Mouse (Mus musculus) CH12F3 (cell line): ENCODE measurements around the gene Sipa1l3.

Source experiments
- in situ Hi-C: fragments of 300-500 bp; cut with MboI; formaldehyde crosslinking; loops from 2 replicates; pipeline ENCODE4 v1.14.3; 2020; ENCODE audit warnings: low sequenced_read_pairs

The Sipa1l3 gene

DNA sequence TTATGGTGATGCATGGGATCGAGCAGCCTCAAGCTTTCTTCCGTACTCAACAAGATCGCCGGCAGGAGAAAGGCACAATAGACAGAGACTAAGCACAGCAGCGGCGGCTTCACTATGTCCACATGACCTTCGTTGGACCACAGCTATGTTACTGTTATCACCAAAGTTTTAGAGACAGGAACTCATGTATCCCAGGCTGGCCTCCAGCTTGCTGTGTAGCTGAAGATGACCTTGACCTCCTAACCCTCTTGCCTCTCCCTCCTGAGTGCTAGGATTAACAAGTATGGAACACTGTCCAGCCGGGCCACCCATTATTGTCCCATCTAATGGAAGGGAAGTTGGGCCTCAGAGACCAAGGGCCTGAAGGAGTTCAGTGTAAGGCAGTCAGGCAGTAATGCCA is 177.6 kb downstream of the Sipa1l3 start:
- in situ Hi-C loops, result no loop called here

DNA sequence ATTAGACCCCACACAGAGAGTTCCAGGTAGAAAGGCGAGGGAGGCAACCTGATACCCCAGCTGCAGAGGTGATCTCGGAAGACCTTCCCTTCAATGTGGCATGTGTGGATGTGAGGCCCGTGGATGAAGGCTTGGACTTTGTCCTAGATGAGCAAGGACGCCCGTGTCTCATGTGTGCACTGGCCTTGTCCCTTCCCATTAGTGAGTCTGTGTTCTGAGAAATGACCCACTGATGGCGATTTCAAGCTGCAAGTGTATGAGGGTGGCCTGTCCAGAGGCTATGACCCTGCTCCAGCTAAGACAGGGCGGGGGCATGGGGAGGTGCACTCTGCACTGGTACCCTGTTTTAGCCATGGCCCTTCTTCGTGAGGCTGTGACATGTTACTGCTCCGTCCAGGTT is 178.2 kb downstream of the Sipa1l3 start:
- in situ Hi-C loops, result no loop called here

DNA sequence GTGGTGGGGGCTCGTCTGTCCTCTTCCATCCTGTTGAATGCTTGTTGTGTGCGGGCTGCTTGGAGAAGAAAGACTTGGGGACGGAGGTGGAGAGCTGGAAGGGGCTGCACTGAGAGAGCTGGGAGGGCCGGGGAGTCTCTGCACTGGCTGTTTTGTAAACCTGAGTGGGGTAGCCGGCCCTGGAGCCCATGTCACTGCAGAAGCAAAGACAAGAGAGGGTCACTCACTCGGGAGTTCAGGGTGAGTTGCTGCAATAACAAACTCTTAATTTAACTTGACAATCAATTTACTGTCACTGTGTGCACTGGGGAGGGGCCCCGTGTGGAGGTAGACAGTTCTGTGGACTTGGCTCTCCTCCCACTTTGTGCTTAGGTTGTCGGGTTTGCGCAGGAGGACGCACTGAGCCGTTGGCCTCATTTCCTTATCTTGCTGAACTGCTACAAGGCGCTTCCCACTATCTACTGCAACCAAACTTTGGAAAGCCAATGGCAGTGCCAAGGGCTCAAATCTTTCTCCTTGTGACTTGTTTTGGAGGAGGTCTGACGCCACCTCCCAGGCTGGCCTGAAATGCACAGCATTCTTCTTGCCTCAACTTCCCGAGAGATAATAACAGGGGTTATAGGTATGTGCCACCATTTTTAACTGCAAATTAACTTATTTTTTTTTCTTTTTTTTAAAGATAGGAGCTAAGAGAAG is 179.3 kb downstream of the Sipa1l3 start:
- in situ Hi-C loops, result no loop called here

DNA sequence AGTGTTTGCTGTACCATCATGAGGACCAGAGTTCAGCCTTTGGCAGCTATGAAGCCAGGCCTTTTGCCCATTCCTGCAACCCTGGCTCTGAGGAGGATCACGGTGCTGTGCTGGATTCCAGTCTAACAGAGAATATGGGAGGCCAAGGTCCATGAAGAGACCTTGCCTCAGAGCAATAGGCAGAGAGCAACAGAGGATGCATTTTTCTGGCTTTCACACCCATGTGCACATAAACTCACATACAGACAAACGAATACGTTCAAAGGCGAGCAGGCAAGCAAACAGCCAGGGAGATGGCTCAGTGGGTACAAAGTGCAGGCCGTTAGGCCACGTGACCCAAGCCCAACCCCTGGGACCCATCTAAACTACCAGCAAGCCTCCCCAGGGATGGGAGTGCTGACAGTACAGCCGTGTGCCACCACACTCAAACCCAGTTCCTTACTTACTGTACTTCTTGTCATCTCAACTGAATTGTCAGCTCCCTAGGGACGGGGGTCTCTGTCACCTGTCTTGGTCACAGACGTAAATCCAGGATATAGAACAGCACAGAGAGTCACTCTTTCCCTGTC is 180.0 kb downstream of the Sipa1l3 start:
- in situ Hi-C loops, result no loop called here

DNA sequence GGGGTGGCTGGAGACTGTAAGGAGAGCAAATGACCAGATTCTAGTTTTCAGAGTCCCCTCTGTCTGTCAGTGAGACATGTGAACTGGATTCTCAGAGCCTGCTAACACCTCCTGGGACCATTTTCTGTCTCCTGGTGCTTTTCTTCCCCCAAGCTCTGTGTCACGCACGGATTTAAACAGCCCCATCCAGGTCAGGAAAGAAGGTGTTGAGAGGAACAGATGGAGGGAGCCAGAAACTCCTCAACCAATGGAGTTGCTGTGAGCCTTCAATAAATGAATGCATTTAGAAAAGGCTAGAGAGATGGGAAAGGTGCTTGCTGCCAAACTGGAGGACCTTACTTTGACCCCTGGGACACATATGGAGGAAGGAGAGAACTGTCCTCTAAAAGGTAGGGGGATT is 180.7 kb downstream of the Sipa1l3 start:
- in situ Hi-C loops, result no loop called here

DNA sequence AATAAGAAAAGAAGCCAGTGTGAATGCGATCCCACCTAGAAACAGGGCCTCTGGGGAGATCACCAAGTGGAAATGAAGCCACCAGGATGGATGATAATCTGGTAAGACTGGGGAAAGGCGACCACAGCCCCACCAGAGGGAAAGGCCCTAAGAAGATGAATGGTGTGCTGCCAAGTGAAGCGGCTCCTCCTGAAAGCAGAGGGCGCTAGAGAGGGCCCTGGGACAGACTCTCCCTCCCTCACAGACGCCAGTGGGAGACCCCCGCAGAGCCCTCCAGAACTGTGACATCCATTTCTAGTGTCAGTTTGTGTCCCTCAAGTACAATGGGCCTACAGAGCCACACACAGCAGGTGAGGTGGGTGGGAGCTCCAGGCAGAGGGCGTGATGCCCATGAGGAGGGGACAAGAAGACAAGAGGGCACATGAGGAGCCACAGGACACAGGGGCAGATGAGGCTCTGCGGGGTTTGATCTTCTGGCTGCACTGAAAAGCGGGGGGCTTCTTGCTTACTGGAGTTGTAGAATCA is 181.6 kb downstream of the Sipa1l3 start:
- in situ Hi-C loops, result no loop called here

DNA sequence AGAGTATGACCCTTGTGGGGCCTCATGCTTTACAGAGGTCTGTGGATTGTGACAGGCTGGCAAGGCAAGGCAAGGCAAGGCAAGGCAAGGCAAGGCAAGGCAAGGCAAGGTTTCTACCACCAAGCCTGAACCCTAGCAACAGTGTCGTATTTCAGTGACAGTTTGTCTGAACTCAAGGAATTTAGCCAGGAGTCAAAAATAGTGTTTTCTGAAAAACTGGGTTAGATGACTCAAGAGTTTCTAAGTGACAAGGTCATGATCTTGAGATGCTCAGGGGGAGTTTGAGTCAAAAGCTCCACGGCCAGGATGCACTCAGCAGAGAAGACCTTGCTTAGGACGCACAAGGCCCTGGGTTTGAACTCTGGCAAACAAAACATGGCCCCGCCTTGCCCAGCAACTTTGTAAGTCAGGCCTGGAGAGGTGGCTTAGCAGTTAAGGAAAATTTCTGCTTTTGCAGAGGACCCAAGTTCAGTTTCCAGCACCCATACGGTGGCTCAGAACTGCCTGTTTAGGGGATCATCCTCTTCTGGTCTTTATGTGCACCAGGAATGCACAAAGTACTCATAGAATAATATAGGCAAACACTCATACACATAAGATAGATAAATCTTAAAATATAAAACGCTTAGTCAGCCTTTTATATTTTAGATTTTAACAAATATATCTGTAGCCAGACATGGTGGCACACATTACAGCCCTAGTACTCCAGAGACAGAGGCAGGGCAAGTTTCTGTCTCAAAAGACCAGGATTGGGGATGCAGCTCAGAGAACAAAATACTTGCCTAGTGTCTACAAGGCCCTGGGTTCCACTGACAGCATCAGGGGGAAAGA is 182.4 kb downstream of the Sipa1l3 start:
- in situ Hi-C loops, result no loop called here

DNA sequence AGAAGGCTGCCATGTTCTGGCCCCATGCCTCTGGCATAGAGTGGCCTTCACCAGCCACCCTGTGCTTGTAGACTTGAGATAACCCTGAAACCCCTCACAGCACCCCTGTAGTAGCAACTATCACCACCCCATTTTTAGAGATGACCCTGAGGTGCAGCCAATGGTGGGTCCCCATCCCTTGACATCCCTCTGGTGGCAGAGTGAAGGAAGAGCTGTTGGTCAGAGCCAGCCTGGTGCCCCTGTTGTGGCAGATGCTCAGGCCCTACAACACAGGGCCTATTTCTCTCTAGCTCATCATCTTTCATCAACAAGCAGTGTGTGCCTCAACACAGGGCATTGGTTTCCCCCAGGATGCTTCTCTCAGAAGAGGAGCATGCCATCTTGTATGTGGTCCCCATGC is 183.2 kb downstream of the Sipa1l3 start:
- in situ Hi-C loops, result no loop called here

DNA sequence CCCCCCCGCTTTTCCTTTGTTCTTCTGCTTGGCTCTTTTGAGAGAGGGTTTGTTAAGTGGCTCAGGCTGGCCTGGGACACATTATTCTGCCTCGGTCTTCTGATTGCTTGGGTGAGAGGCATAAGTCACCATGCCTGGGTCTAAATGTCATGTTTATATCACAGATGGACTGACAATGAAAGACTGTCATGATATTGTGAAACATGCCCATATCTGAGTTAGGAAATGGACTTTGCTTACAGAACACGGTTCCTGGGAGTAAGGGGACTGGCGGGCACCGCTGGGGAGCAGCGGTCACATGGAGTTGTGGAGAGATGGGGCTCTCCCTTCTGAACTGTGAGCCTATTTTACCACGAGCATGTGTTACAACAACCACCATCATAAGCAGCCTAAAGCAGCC is 184.3 kb downstream of the Sipa1l3 start:
- in situ Hi-C loops, result no loop called here

DNA sequence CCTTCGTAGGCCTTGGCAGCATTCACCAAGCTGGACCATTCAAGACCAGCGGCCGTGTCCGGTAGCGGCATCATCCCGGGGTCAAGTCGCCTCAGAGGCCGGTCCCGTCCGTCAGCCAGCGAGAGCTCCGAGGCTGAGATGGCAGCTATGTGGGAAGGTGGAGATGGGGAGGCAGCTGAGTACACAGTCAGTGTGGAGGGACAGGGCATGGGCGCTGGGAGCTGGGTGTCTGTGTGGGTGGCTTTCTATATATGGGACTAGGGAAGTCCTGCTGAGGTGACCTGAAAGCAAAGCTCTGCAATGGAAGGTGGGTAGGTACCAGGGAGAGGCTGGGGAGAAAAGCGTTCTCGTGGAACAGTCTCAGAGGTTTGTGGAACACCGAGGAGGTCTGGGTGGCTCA is 189.5 kb downstream of the Sipa1l3 start:
- in situ Hi-C loops, result no loop called here

DNA sequence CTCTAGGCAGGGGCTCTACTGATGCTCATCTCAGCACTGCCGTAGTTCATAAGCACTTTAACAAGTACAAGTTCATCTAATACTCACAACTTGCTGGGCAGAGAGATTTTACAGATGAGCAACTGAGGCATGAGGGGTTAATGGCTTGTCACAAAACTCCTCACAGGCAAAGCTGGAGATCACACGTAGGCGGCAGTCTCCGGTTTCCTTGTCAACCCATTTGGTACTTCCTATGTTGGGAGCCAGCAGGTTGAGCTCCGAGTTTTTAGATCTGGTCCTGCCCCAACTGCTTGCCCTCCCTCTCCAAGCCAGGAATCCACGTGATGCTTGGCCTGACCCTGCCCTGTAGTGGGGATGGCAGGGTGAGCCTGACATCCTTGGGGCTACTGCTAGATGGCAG is 191.4 kb downstream of the Sipa1l3 start:
- in situ Hi-C loops, result no loop called here

DNA sequence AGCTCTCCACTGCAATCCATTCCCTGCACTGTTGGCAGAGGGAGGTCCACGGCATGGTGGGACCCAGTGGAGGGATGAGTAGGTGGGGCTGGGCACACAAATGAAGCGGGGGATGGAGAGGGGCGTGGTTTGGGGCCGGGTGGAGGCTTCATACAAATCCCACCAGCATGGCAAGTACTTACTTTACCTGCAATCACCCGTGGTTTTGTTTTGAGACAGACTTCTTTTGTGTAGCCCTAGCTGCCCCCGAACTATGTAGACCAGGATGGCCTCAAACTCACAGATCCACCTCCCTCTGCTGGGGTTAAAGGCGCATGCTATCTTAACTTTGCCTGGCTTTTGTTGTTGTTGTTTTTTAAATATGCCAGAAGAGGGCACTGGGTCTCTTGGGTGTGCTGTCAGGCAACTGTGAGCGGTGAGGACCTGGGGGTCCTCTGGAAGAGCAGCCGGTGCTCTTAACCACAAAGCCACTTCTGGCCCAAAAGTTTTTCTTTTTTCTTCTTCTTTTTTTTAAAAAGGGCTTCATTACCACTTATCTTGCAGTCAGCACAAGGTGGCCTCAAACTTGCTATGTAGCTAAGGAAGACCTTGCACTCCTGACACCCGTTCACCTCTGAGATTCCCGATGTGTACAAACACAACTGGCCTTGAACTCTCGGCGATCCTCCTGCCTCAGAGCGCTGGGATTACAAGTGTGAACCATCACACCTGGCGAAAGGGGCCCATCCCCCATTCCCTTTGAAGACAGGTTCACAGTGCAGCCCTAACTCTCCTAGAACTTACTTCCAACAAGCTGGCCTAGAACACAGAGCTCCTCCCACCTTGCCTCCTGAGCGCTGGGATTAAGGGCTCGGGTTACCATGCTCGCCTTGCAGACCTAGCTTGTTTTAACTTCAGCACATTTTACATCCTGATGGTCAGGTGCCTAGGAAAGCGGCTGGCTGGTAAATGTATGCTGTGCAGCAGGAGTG is 198.8 kb downstream of the Sipa1l3 start:
- in situ Hi-C loops, result no loop called here

DNA sequence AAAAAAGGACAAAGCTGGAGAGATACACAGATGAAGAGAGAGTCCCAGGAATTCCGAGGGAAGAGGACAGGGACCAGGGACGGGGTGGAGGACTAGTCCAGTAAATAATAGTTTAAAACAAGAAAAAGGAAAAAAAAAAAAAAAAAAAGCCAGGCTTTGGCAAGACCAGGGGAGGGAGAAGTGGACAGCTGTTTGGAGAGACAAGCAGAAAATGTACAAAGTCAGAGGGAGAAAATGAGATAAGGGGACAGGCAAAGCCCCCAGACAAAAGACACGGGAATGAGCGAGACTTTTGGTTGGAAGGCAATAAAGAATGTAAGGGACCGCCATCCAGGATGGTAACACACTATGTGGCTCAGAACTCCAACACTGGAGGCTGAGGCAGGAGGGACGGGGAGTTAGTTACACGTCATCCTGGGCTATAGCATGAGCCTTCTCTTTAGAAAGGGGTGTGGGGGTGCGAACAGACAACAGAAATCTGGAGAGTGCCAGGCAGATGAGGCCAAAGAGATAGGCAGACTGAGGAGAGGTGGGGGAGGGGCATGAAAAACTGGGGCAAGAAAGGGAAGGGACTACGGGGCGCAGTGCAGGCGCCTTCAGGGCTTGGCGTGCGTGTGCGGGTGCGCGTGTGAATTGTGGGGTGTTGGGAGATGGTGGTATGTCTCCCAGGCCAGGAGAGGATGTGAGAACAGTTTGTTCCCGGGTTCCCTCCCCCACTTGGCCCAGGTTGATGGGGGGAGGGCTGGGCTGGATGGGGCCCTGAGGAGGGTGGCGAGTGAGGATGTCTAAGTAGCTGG is 200.1 kb downstream of the Sipa1l3 start:
- in situ Hi-C loops, result no loop called here

DNA sequence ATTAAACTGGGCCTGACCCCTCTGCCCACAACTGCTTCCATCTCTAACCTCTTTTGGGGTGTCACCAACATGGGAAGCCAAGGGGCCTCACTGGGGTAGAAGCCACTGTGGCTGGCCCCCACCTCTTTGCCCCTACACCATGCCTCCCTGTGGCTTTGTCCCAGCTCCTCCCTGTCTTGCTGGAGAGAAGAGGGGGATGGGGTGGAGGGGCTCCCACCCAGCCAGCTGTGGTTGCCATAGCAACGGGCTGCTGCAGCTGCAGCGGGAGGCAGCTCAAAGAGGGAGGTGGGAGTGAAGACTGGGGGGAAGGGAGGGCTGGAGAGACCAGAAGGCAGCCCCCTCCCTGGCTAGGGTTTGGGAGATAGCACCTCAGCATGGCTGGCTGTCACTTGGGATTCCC is 200.9 kb downstream of the Sipa1l3 start:
- in situ Hi-C loops, result no loop called here

DNA sequence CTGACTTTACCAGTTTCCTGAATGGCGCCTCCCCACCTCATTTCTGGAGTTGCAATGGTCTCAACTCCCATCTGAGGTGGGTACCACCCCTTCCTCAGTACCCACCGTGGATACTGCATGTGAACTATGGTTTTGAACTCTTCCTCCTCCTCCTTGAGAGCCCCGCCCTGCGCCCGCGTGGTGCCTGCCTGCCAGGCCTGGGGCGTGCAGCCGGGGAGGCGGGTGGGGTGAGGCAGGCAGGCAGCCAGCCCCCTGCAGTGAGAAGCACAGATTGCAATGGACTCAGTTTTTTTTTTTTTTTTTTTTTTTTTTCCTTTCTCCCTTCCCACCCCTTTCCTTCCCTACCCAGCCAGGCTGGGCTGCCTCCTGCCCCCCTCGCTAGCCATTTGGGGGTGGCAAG is 201.5 kb downstream of the Sipa1l3 start:
- in situ Hi-C loops, result no loop called here

DNA sequence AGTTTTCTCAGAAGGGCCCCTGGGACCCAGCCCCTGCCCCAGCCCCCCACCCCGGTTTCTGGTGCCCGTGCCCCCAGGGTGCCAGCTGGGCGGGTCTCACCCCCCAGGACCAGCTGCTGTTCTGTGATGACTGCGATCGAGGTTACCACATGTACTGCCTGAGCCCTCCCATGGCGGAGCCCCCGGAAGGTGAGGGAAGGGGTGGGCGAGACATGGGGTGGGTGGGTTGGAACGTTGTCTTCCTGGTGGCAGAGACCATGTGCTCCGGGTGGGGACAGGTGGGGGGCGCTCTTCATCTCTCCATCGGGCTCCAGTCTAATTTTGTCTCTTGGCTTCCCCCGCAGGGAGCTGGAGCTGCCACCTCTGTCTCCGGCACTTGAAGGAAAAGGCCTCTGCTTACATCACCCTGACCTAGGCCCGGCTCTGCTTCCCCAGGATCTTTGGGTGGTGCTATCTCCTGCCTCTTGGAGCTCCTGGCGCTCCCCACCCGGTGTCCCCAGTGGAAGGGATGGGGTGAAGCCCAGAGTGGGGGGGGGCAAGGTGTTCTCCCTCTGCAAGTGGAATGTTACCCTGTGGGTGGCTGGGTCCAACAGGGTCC is 202.2 kb downstream of the Sipa1l3 start:
- in situ Hi-C loops, result no loop called here

DNA sequence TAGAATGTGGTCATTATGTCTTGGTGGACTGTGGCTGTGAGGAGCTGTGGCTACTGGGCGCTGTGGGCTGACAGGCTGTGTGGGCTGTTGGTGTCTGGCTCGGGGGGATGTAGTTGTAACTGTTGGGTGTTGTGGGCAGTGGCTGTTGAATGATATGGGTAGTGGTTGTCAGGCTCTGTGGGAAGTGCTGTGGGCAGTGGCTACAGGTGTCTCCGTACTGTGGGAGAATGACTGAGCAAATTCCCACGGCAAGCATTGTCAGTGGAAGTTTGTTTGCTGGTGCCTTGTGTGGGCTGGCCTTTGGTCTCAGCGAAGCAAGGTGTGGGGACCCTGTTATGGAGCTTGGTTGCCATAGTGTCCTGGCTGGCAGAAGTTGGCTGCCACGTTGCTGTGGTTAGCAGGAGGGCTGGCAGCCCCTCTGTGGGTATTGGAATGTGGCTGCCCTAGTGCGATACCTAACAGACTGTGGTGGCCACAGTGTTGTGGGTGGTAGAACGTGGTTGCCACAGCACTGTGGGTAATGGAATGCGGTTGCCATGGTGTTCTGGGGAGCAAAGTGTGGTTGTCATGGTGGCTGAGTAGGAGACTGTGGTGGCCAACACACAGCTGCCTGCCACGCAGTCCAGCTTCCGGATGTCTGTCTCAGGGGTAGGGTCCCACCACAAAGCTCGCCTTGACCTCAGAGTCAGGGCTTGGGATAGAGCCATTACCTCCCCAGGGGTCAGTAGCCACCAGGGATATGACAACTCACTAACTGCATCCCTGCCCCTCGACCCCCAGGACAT is 203.4 kb downstream of the Sipa1l3 start:
- in situ Hi-C loops, result no loop called here

DNA sequence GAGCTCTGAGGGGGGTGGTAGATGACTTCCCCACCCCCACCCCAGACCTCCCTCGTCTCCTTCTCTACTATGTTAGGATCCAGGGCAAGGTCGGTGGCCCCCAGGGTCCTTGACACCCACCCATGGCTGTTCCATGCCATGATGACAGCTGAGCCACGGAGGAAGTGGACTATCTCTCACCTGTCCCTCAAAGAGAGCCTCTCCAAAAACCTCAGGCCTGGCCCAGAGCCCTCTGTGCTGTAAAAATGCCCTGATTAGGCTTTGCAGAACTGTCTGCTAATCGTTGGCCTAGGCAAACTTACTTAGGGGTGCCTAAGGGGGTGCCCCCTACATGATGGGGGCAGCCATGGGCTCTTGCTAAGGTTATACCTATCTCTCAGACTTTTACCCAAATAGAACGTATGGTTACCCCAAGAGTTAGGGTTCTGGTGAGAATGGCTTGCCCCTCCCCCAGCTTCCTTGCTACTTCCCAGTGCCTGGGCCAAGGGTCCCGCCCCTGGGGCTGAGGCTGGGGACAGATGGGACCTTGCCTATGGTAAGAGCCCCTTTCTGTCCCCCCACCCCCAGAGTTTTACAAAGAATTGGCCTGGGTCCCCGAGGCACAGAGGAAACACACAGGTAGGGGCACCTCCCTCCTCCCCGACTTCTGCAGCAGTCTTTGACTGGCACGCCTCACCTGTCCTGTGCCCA is 204.7 kb downstream of the Sipa1l3 start:
- in situ Hi-C loops, result no loop called here
